Mouse (Mus musculus) liver, embryonic 14.5 days (tissue): ENCODE measurements at regions not wholly inside any gene's neighbourhood (a gene's known extent, or its start where the extent isn't known, plus 50 kb on each side); places are given as distances from the start of the nearest gene placed in this dataset.

Experiments
- CTCF ChIP-seq: IDR thresholded peaks from 2 replicates; pipeline ENCODE4 v1.5.1; 2016; ENCODE audit warnings: antibody characterized with exemption, low read depth, control low read depth
- EP300 ChIP-seq: IDR thresholded peaks from 2 replicates; pipeline ENCODE4 v1.6.1; 2016; ENCODE audit warnings: antibody characterized with exemption, low read depth

DNA sequence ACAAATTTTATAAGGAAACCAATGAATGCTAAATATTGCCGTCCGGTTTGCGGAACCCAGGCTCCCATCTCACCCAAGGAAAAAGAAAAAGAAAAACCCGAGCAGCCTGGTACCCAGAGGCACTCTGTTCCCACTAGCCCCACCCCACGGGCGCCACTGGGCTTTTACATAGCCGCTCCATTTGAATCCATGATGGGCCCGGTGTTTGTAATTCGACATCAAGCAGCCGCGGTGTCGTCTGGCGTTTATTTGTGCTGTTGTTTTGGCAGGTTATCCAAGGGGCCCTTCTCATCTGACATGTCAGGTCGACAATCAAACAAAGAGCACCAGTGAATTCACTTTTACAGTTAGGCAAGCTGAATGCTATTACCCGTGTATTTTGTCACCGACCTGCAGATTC is 68.8 kb upstream of the Mgmt start:
- TF ChIP-seq CTCF (no peak), EP300 (no peak)
